Mouse (Mus musculus): ENCODE measurements around the gene Saa4. TPM values are rescaled to one million over a fixed set of nuclear protein-coding genes. Genes with fewer than 3 reads are reported as not detected.
"Not testable (repeated sequence)": the region's sequence is repeated elsewhere in the genome, so short reads cannot be mapped to it uniquely, and the experiment has no call there.

The Saa4 gene
- polyA plus RNA-seq, 1 experiment from 2014 or later, result not detected

DNA sequence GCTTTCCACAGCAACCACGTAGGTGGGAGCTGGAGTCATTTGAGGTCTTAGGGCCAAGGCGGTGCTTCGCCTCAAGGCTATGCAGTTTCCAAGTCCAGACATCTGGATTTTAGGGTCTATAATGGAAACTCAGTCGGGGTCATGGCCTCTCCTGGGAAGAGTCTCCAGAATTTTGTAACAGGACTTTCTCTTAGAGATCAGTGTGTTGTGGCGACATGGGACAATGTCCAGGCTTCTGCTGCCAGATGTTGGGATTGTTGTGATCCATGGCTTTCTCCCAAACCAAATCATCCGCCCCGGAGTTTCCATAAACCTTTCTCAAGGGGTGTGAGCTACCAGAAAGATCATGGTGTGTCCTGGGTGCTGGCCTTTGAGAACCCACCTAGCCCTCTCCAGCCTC, 14.0 kb upstream of the Saa4 start:
- H3K9me3 ChIP-seq (replicated peaks; ENCODE audit: control insufficient read depth, low read length), result no peaks in the 10 kb centered on the region
- H3K9ac ChIP-seq (ENCODE audit: low read length), result no peak overlapping the region
- H3K27me3 ChIP-seq (replicated peaks; ENCODE audit: control insufficient read depth, insufficient read depth, low read length), result no peaks in the 10 kb centered on the region
- no peak for DNase-seq (ENCODE audit: low spot score)
- H3K36me3 ChIP-seq (ENCODE audit: control insufficient read depth, insufficient read depth, low read length), result no peaks in the 10 kb centered on the region
- H3K27ac ChIP-seq (ENCODE audit: low read depth, low read length), result no peak overlapping the region
- no peaks in the 10 kb centered on the region for H3K4me1 ChIP-seq (ENCODE audit: control insufficient read depth, insufficient read depth, low read length)
- H3K4me2 ChIP-seq (ENCODE audit: low read length), result no peak overlapping the region
- 95% methylated on average over 7 of the region's 7 CpGs for WGBS
- ATAC-seq, result no peak
- H3K4me3 ChIP-seq (ENCODE audit: low read depth, low read length), result no peak overlapping the region

GRCm38 (mm10) chr7:46745816-46746215, 13.4 kb upstream of the Saa4 start:
- no peak overlapping the region for H3K9ac ChIP-seq (ENCODE audit: low read length)
- 84% methylated on average over 3 of the region's 3 CpGs for WGBS
- H3K4me3 ChIP-seq (ENCODE audit: low read depth, low read length), result no peak overlapping the region
- no peaks in the 10 kb centered on the region for H3K9me3 ChIP-seq (replicated peaks; ENCODE audit: control insufficient read depth, low read length)
- H3K27me3 ChIP-seq (replicated peaks; ENCODE audit: control insufficient read depth, insufficient read depth, low read length), result no peaks in the 10 kb centered on the region
- H3K4me1 ChIP-seq (ENCODE audit: control insufficient read depth, insufficient read depth, low read length), result no peaks in the 10 kb centered on the region
- no peaks in the 10 kb centered on the region for H3K36me3 ChIP-seq (ENCODE audit: control insufficient read depth, insufficient read depth, low read length)
- ATAC-seq (no peak), DNase-seq (ENCODE audit: low spot score) (no peak)
- H3K27ac ChIP-seq (ENCODE audit: low read depth, low read length), result no peak overlapping the region
- H3K4me2 ChIP-seq (ENCODE audit: low read length), result no peak overlapping the region

DNA sequence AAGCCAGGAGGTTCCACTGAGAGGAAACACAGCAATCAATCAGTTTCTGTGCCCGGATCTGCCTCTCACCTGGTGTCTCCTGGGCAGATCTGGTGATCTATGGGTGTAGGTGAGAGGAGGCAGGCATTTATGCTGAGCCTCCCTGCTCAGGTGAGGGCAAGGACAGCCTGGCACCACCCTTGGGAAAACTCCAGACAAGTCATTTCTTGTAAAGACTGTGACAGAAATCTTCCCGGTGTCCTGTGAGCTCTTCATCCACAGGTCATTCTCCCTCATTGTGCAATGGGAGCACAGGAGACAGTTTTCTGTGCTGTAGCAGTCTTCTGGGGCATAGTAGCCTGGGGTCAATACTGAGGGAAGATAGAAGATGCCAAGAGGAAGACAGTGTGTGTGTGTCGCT, 10.5 kb upstream of the Saa4 start, which contains the start of gene Saa1:
Saa1 (minus strand) TSS at position 101 of the 400 bp plus-strand sequence.
- H3K27ac ChIP-seq (ENCODE audit: low read depth, low read length); DNase-seq (ENCODE audit: low spot score); H3K9ac ChIP-seq (ENCODE audit: low read length); H3K4me2 ChIP-seq (ENCODE audit: low read length); ATAC-seq; H3K27me3 ChIP-seq (replicated peaks; ENCODE audit: control insufficient read depth, insufficient read depth, low read length); H3K36me3 ChIP-seq (ENCODE audit: control insufficient read depth, insufficient read depth, low read length); H3K4me3 ChIP-seq (ENCODE audit: low read depth, low read length); H3K4me1 ChIP-seq (ENCODE audit: control insufficient read depth, insufficient read depth, low read length); H3K9me3 ChIP-seq (replicated peaks; ENCODE audit: control insufficient read depth, low read length): not testable (repeated sequence)
- 86% methylated on average over 2 of the region's 3 CpGs for WGBS

GRCm38 (mm10) chr7:46740041-46740440, 7.6 kb upstream of the Saa4 start:
- H3K4me1 ChIP-seq (ENCODE audit: control insufficient read depth, insufficient read depth, low read length); ATAC-seq; H3K36me3 ChIP-seq (ENCODE audit: control insufficient read depth, insufficient read depth, low read length); H3K27me3 ChIP-seq (replicated peaks; ENCODE audit: control insufficient read depth, insufficient read depth, low read length); H3K27ac ChIP-seq (ENCODE audit: low read depth, low read length); H3K9ac ChIP-seq (ENCODE audit: low read length); H3K9me3 ChIP-seq (replicated peaks; ENCODE audit: control insufficient read depth, low read length); H3K4me2 ChIP-seq (ENCODE audit: low read length); H3K4me3 ChIP-seq (ENCODE audit: low read depth, low read length); DNase-seq (ENCODE audit: low spot score): not testable (repeated sequence)
- 75% methylated on average over 5 of the region's 5 CpGs for WGBS

DNA sequence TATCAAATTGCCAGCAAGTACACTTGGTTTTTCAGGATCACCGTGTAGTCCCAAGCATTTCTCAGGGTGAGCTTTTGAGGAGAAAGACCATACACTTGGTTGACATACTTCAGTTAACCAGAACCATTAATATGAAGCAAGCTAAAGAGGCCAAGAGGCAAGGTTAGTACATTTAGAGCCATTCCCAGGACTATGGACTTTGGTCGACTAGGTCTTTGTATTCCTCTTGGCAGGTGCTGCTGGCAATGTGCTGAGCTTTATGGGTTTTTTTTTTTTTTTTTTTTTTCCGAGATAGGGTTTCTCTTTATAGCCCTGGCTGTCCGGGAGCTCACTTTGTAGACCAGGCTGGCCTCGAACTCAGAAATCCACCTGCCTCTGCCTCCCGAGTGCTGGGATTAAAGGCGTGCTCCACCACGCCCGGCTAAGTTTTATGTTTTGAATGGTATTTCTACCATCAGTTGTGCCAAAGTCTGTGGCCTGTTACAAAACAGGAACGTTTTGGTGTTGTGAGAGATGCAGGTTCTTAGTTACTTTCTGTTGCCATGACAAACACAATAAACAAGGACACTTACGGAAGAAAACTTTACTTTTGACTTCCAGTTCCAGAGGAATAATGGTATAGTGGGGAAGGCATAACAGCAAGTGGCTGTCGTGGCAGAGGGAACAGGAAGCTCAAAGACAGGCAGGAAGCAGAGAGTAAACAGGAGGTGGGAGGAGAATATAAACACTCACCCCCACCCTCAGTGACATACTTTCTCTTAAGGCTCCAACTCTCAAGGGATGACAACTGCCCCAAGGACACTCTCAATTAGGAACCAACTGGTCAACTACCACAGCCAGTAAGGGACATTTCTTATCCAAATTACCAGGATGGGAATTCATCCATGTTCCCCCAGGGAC, 6.4 kb upstream of the Saa4 start:
- Histone ChIP-seq H3K27me3 (replicated peaks; ENCODE audit: control insufficient read depth, insufficient read depth, low read length) (no peaks in the 10 kb centered on the region), H3K27ac (ENCODE audit: low read depth, low read length) (no peak overlapping the region), H3K4me1 (ENCODE audit: control insufficient read depth, insufficient read depth, low read length) (no peaks in the 10 kb centered on the region), H3K4me3 (ENCODE audit: low read depth, low read length) (no peak overlapping the region), H3K4me2 (ENCODE audit: low read length) (no peak overlapping the region), H3K9me3 (replicated peaks; ENCODE audit: control insufficient read depth, low read length) (no peaks in the 10 kb centered on the region), H3K9ac (ENCODE audit: low read length) (no peak overlapping the region), H3K36me3 (ENCODE audit: control insufficient read depth, insufficient read depth, low read length) (no peaks in the 10 kb centered on the region)
- WGBS, result 84% methylated on average over 12 of the region's 12 CpGs
- DNase-seq (ENCODE audit: low spot score) (no peak), ATAC-seq (no peak)

- no peaks in the 10 kb centered on the region for H3K4me1 ChIP-seq (ENCODE audit: control insufficient read depth, insufficient read depth, low read length)
- H3K9ac ChIP-seq (ENCODE audit: low read length), result no peak overlapping the region
- ATAC-seq (no peak), DNase-seq (ENCODE audit: low spot score) (no peak)
- no peak overlapping the region for H3K4me3 ChIP-seq (ENCODE audit: low read depth, low read length)
- H3K4me2 ChIP-seq (ENCODE audit: low read length), result no peak overlapping the region
- H3K27ac ChIP-seq (ENCODE audit: low read depth, low read length), result no peak overlapping the region
- WGBS, result 89% methylated on average over 2 of the region's 2 CpGs
- no peaks in the 10 kb centered on the region for H3K9me3 ChIP-seq (replicated peaks; ENCODE audit: control insufficient read depth, low read length)
- no peaks in the 10 kb centered on the region for H3K36me3 ChIP-seq (ENCODE audit: control insufficient read depth, insufficient read depth, low read length)
- H3K27me3 ChIP-seq (replicated peaks; ENCODE audit: control insufficient read depth, insufficient read depth, low read length), result no peaks in the 10 kb centered on the region
Observed at GRCm38 (mm10) chr7:46734983-46735382, 2.6 kb upstream of the Saa4 start.

- no peaks in the 10 kb centered on the region for H3K27me3 ChIP-seq (replicated peaks; ENCODE audit: control insufficient read depth, insufficient read depth, low read length)
- H3K4me1 ChIP-seq (ENCODE audit: control insufficient read depth, insufficient read depth, low read length), result no peaks in the 10 kb centered on the region
- 90% methylated on average over 1 of the region's 1 CpGs for WGBS
- ATAC-seq (no peak), DNase-seq (ENCODE audit: low spot score) (no peak)
- H3K4me2 ChIP-seq (ENCODE audit: low read length), result no peak overlapping the region
- no peak overlapping the region for H3K4me3 ChIP-seq (ENCODE audit: low read depth, low read length)
- H3K36me3 ChIP-seq (ENCODE audit: control insufficient read depth, insufficient read depth, low read length), result no peaks in the 10 kb centered on the region
- H3K27ac ChIP-seq (ENCODE audit: low read depth, low read length), result no peak overlapping the region
- H3K9ac ChIP-seq (ENCODE audit: low read length), result no peak overlapping the region
- H3K9me3 ChIP-seq (replicated peaks; ENCODE audit: control insufficient read depth, low read length), result no peaks in the 10 kb centered on the region
Observed at GRCm38 (mm10) chr7:46727584-46727983, 4.8 kb downstream of the Saa4 start.

- no peak overlapping the region for H3K27ac ChIP-seq (ENCODE audit: low read depth, low read length)
- 67% methylated on average over 5 of the region's 5 CpGs for WGBS
Observed at GRCm38 (mm10) chr7:46724396-46724795, 8.0 kb downstream of the Saa4 start.

DNA sequence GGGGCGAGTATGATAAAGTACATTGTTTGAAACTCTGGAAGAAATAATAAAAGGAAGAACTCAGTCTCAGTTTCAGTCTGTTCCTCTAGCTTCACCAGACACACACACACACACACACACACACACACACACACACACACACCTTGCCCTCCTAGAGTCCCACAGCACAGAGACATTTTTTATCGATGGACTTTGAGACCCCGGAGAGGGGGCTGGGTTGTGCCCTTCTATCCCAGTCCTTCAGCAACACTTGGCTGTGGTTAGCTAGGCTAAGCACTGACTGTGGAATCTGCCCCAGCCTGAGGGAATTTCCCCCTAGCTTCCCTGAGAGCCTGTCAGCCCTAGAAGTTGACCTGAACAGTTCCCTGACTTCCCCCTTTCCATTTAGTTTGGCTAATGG, 8.6 kb downstream of the Saa4 start:
- no peak for DNase-seq (ENCODE audit: low spot score)
- no peak for ATAC-seq
- no peaks in the 10 kb centered on the region for H3K36me3 ChIP-seq (ENCODE audit: control insufficient read depth, insufficient read depth, low read length)
- no peak overlapping the region for H3K4me3 ChIP-seq (ENCODE audit: low read depth, low read length)
- no peak overlapping the region for H3K4me2 ChIP-seq (ENCODE audit: low read length)
- no peak overlapping the region for H3K27ac ChIP-seq (ENCODE audit: low read depth, low read length)
- H3K4me1 ChIP-seq (ENCODE audit: control insufficient read depth, insufficient read depth, low read length), result no peaks in the 10 kb centered on the region
- no peak overlapping the region for H3K9ac ChIP-seq (ENCODE audit: low read length)
- no peaks in the 10 kb centered on the region for H3K27me3 ChIP-seq (replicated peaks; ENCODE audit: control insufficient read depth, insufficient read depth, low read length)
- WGBS, result 86% methylated on average over 3 of the region's 3 CpGs
- H3K9me3 ChIP-seq (replicated peaks; ENCODE audit: control insufficient read depth, low read length), result no peaks in the 10 kb centered on the region

More at GRCm38 (mm10) chr7:46724396-46724795, 8.0 kb downstream of the Saa4 start:
- Histone ChIP-seq H3K36me3 (ENCODE audit: control insufficient read depth, insufficient read depth, low read length) (no peaks in the 10 kb centered on the region), H3K4me1 (ENCODE audit: control insufficient read depth, insufficient read depth, low read length) (no peaks in the 10 kb centered on the region), H3K9me3 (replicated peaks; ENCODE audit: control insufficient read depth, low read length) (no peaks in the 10 kb centered on the region), H3K4me2 (ENCODE audit: low read length) (no peak overlapping the region), H3K4me3 (ENCODE audit: low read depth, low read length) (no peak overlapping the region), H3K9ac (ENCODE audit: low read length) (no peak overlapping the region), H3K27me3 (replicated peaks; ENCODE audit: control insufficient read depth, insufficient read depth, low read length) (no peaks in the 10 kb centered on the region)
- no peak for DNase-seq (ENCODE audit: low spot score)
- no peak for ATAC-seq
